Mouse (Mus musculus) layer of hippocampus, adult 9-10 months (tissue): Measurements from ENCODE around the gene A730009L09Rik.
A peak's percentile ranks its signal among the peaks of the same experiment; 100 is the strongest.

Experiments
- DNase-seq: peaks from one replicate; pipeline ENCODE4 v3.0.0; 2022; ENCODE audit warnings: low spot score

A730009L09Rik gene

DNA sequence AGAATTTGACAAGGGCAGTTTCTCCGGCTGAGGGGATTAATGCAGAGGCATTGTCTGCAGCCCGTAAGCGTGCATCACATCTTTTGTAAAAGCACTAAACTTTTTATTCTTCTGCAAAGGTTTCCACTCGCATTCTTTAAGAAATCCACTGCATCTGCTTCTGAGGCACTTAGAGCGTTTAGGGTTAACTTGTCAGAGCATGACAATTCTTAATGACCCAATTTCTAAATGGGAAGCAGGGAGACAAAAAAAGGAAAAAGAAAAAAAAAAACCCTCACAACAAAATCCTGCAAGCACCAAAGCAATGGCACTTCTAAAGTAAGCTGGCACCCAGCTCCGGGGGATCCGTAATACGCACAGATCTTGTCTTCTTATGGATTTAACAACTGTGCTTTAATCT, at the start of gene A730009L09Rik:
Gene A730009L09Rik, plus strand, starts transcription at position 301 of the 400 bp plus-strand sequence.
- DNase-seq = no peak

GRCm38 (mm10) chr16:84465581-84466165, 49.2 kb upstream of the A730009L09Rik start:
- no peak for DNase-seq

DNA sequence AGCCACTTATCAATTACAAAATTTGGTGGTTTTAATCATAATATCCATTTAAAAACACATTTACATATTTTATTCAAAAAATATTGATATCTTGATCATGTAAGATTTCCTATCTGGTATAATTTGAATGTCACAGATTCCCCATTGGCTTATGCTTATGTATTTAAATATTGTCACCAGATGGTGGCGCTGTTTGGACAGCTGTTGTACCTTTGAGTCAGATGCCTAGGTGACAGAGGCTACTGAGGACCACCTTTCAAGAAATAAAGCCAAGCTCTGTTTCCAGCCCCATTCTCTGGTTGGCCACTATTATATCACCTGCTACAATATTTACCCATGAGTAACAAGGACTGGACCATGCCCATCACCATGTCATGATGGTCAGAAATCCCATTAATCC, 46.0 kb upstream of the A730009L09Rik start:
- DNase-seq = no peak

GRCm38 (mm10) chr16:84469994-84470393, 44.9 kb upstream of the A730009L09Rik start:
- DNase-seq = no peak

- DNase-seq = no peak
Measured at GRCm38 (mm10) chr16:84473406-84473805, 41.5 kb upstream of the A730009L09Rik start.

DNA sequence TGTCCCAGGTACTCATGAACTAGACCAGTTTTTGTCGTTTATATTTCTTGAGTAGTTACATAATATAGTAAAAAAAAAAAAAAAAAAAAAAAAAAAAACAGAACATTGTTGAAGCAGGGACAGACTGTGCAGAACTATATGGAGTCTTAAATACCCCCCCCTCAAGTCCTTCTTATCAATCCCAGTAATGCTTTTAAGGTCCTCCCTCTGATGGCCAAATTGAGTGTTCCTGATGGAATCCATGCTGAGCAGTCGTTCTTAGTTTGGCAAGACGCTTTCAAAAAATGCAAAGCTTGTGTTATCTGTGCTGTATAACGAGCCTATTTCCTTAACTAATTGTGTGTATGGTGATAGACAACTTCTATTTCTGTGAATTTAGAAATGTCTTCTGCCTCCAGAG, 40.2 kb upstream of the A730009L09Rik start:
- no peak for DNase-seq

- DNase-seq = no peak
Measured at GRCm38 (mm10) chr16:84476948-84477347, 38.0 kb upstream of the A730009L09Rik start.

DNA sequence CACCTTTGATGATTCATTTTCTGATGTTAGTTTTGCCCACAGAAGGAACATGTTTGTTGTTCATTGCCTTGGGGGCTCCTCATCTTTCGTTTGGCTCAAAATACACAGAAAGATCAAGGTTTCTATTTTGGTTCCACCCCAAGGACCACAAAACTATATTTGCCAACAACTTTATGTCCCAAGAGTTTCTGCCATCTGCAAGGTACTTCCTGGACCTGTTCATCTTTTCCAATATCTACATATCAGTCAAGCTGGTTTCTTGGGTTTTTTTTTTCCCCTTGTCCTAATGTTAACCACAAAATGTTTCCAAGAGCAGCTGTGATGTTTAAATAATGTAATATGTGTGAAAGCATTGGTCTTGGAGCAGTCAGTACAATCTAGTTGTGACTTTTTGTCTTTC, 37.4 kb upstream of the A730009L09Rik start:
- no peak for DNase-seq

- DNase-seq = no peak
Measured at GRCm38 (mm10) chr16:84477952-84478351, 37.0 kb upstream of the A730009L09Rik start.

DNA sequence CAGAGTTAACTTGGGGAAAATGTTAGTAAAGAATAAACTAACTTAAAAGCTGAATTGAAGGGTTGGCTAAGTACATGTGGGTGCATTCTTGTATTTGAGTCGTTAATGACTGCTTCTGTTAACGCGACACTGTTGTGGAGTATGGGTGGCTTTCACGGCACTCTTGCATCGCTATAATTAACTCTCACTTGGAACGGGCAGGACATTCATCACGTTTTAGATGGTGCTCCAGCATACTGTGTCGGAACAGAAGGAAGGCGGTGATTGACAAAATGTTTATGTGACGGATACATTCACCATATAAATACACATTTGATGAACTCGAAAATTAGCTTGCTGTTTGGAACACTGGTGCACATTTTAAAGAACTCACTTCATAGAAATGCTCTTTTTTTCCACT, 29.0 kb upstream of the A730009L09Rik start:
- DNase-seq = no peak

- DNase-seq = no peak
Measured at GRCm38 (mm10) chr16:84494818-84495217, 20.1 kb upstream of the A730009L09Rik start.

DNA sequence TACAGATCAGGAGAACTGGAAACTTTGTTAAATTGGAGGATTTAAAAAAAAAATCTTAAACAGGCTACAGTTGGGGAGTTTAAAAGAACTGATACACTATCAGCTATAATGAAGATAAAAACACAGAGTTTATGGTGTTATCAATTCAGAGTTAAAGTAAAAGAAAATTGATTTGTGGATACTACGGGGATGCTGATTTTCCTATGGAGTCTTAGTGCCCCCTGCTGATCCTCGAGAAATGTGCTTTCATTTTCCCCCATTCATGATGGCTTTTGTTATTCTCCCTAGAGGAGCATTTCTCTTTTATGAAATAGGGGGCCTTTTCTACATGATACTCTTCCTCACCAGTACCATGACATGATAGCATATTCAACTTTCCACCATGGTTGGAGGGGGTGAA, 19.5 kb upstream of the A730009L09Rik start:
- DNase-seq = peak; percentile 16

- DNase-seq = no peak
Measured at GRCm38 (mm10) chr16:84507681-84508080, 7.2 kb upstream of the A730009L09Rik start.

- no peak for DNase-seq
Measured at GRCm38 (mm10) chr16:84521975-84522635, 7.2 kb downstream of the A730009L09Rik start.

GRCm38 (mm10) chr16:84523061-84523460, 8.1 kb downstream of the A730009L09Rik start:
- no peak for DNase-seq

- peak; percentile 26 for DNase-seq
Measured at GRCm38 (mm10) chr16:84527375-84527774, 12.5 kb downstream of the A730009L09Rik start.

GRCm38 (mm10) chr16:84532803-84533202, 17.9 kb downstream of the A730009L09Rik start:
- no peak for DNase-seq

DNA sequence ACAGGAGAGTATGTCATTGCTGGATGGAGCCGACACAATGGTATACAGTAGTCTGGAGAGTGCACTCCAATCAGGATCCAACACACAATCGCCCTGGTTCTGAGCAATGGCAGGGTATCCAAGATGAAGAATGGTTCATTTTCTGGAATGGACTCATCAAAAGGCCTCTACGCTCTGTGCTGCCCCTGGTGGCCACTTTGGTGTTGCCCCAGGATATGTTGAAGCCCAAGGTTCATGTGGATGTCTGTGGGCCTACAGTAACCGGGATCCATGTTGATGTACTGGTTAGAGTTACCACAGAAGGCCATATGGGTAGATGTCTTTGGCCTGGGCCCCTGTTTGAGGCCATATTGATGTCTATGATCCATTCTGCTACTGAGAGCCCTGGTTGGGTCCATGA, 31.1 kb downstream of the A730009L09Rik start:
- no peak for DNase-seq

DNA sequence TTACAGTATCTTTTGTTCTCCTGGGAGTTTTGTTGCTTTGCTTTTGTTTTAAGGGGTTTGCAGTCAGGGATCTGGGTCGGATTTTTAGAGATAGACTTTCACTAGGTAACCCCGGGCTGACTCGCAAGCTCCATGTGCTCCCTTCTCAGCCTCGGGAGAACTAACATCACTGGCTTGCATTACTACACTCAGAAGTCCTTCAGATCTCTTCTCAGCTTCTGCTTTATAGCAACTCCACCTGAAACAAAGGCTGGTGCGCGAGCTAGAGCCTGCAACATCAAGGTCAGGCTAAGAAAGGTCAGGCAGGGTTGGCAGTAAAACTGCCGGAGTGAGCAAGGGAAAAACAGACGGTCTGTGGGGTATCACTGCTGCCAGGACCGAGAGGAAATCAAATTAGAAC, 34.2 kb downstream of the A730009L09Rik start:
- no peak for DNase-seq

DNA sequence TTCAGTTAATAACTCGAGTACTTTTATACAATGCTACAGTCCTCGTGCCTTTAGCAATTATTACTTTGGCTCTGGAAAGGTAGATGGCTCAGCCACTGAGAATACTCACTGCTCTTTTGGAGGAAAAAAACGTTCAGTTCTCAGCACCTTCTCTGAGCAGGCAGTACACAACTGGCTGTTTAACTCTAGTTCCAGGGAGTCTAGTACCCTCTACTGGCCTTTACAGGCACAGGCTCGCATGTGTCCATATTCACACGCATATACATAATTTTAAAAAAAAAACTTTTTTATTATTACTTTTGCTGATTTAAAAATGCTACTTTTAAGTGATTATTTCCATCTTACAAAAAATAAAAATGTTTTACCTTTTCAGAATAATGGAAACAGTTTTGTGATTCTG, 35.5 kb downstream of the A730009L09Rik start:
- DNase-seq = no peak

DNA sequence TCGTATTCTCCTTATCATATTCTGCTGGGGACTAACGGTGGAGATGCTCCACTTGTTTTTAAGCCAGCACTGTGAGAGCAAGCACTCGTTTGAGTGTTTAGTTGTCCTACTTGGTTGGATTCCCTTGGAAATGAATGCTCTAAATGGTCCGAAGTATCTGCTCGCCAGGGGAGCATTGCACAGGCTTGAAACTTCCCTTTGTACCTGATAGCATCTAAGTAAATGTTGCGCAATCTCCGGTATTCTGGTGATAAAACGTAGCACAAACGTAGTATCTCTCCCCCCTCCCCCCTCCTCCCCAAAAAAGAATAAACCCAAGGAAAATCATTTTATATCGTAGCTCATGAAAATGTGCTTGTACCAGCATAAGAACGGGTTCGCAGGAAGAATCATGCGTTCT, 39.1 kb downstream of the A730009L09Rik start:
- no peak for DNase-seq

- no peak for DNase-seq
Measured at GRCm38 (mm10) chr16:84558113-84558917, 43.4 kb downstream of the A730009L09Rik start.
